Mouse (Mus musculus) intestine, postnatal 0 days (tissue): ENCODE measurements at regions not wholly inside any gene's neighbourhood (a gene's known extent, or its start where the extent isn't known, plus 50 kb on each side); places are given as distances from the start of the nearest gene placed in this dataset.

Experiments used
- ATAC-seq: fragments of 200-750 bp; cut with Nextera tagmentation; 2 replicates; pipeline ENCODE4 v1.8.0; 2017; ENCODE audit warnings: mild to moderate bottlenecking, moderate TSS enrichment, moderate library complexity
- H3K27ac ChIP-seq: fragments of 300-500 bp; sonication (generic); 2 replicates; pipeline ENCODE4 v1.5.1; 2014; ENCODE audit warnings: mild to moderate bottlenecking, low read depth, low read length, moderate library complexity
- H3K27me3 ChIP-seq: fragments of 300-500 bp; sonication (generic); replicated peaks from 2 replicates; pipeline ENCODE4 v1.6.1; 2014; ENCODE audit warnings: low read length, mixed read lengths; ENCODE audit not compliant: control insufficient read depth, insufficient read depth
- H3K36me3 ChIP-seq: fragments of 300-500 bp; sonication (generic); 2 replicates; pipeline ENCODE4 v1.6.1; 2014; ENCODE audit warnings: mild to moderate bottlenecking, moderate library complexity; ENCODE audit not compliant: control insufficient read depth, insufficient read depth
- H3K4me1 ChIP-seq: fragments of 300-500 bp; sonication (generic); replicated peaks from 2 replicates; pipeline ENCODE4 v1.6.1; 2014; ENCODE audit warnings: antibody characterized with exemption, low read length, mixed read lengths; ENCODE audit not compliant: control insufficient read depth, insufficient read depth
- H3K4me2 ChIP-seq: fragments of 300-500 bp; sonication (generic); replicated peaks from 2 replicates; pipeline ENCODE4 v1.6.1; 2014; ENCODE audit warnings: low read depth, mild to moderate bottlenecking, moderate library complexity
- H3K4me3 ChIP-seq: fragments of 300-500 bp; sonication (generic); 2 replicates; pipeline ENCODE4 v1.5.1; 2014; ENCODE audit warnings: low read depth, low read length
- H3K9ac ChIP-seq: fragments of 300-500 bp; sonication (generic); 2 replicates; pipeline ENCODE4 v1.6.1; 2014; ENCODE audit warnings: mild to moderate bottlenecking, low read depth, low read length
- H3K9me3 ChIP-seq: fragments of 300-500 bp; sonication (generic); 2 replicates; pipeline ENCODE4 v1.6.1; 2016; ENCODE audit warnings: mixed run types; ENCODE audit not compliant: control insufficient read depth
- CTCF ChIP-seq: sonication (generic); IDR thresholded peaks from 2 replicates; pipeline ENCODE4 v1.5.1; 2016; ENCODE audit warnings: low read depth, mild to moderate bottlenecking, control low read depth, antibody characterized with exemption, moderate library complexity
- WGBS: fragments of 180-500 bp; shearing (Covaris S2); extraction: QIAGEN DNeasy Blood & Tissue Kit; methylation state at CpG from one replicate; pipeline ENCODE4 v1.1.7; 2014; 5-methylcytosine and 5-hydroxymethylcytosine counted together

DNA sequence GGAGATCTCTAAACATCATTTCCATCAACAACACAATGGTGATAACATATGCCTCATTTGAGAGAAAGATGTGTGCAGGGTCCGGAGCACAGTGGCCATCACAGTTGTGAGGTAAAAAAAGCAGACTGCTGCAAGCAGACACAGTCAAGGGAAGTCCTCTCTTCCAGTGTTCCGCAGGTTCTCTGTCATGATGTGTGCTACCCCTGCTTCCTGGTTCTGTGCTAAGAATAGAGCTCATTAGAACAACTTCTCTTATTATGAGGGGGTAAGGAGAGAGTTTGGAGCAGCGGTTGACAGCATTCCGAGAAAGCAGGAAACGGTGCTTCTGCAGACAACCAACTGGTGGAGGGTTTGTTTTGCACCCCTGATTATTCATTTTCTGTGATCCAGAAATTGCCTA lies 229.7 kb downstream of the Kif20b start:
- Histone ChIP-seq H3K4me3 (no peak overlapping the region), H3K27me3 (no peaks in the 10 kb centered on the region), H3K4me2 (peak overlapping the region; percentile 50), H3K9me3 (no peaks in the 10 kb centered on the region), H3K9ac (no peak overlapping the region), H3K4me1 (no peaks in the 10 kb centered on the region; the same call in 1 of the 2 replicates), H3K27ac (no peak overlapping the region), H3K36me3 (no peaks in the 10 kb centered on the region)
- WGBS: 63% methylated on average over 5 of the region's 5 CpGs
- no peak for TF ChIP-seq CTCF
- ATAC-seq: no peak

- no peaks in the 10 kb centered on the region for H3K27me3 ChIP-seq
- no peak overlapping the region for H3K27ac ChIP-seq
- H3K4me3 ChIP-seq: no peak overlapping the region
- no peaks in the 10 kb centered on the region for H3K9me3 ChIP-seq
- WGBS: 84% methylated on average over 3 of the region's 3 CpGs
- H3K4me2 ChIP-seq: no peak overlapping the region
- H3K9ac ChIP-seq: no peak overlapping the region
- no peak for ATAC-seq
- TF ChIP-seq CTCF: no peak
- H3K4me1 ChIP-seq: no peaks in the 10 kb centered on the region
- H3K36me3 ChIP-seq: no peaks in the 10 kb centered on the region
Measured at GRCm38 (mm10) chr19:35157849-35158248, 235.7 kb downstream of the Kif20b start.

GRCm38 (mm10) chr19:35164727-35165126 lies 242.6 kb downstream of the Kif20b start:
- no peaks in the 10 kb centered on the region for H3K9me3 ChIP-seq
- WGBS: 65% methylated on average over 2 of the region's 2 CpGs
- no peak overlapping the region for H3K4me2 ChIP-seq
- H3K27me3 ChIP-seq: no peaks in the 10 kb centered on the region
- H3K4me1 ChIP-seq: no peaks in the 10 kb centered on the region
- no peak for ATAC-seq
- H3K4me3 ChIP-seq: no peak overlapping the region
- no peak for TF ChIP-seq CTCF
- no peak overlapping the region for H3K9ac ChIP-seq
- H3K27ac ChIP-seq: no peak overlapping the region
- H3K36me3 ChIP-seq: no peaks in the 10 kb centered on the region

DNA sequence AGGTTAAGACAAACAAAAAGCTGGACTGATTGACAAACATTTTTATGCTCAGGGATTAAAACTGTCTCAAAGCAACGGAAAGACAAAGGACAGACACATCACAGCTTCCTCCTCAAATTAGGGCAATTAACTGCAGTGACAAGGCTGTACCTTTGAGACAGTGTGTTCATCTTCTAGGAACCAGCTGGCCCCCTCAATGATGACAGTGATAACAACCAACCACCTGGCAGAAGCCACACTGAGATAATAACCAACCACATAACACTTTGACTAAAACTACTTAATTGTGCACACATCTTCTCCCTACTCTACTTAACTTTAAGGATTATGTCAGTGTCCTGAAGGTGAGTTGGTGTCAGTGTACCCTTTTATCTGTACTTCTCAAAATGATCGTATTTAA lies 248.4 kb downstream of the Kif20b start:
- ATAC-seq: no peak
- no peaks in the 10 kb centered on the region for H3K4me1 ChIP-seq
- no peaks in the 10 kb centered on the region for H3K9me3 ChIP-seq
- no peaks in the 10 kb centered on the region for H3K36me3 ChIP-seq
- H3K27ac ChIP-seq: no peak overlapping the region
- WGBS: 63% methylated on average over 2 of the region's 2 CpGs
- no peaks in the 10 kb centered on the region for H3K27me3 ChIP-seq
- TF ChIP-seq CTCF: no peak
- H3K4me3 ChIP-seq: no peak overlapping the region
- no peak overlapping the region for H3K9ac ChIP-seq
- no peak overlapping the region for H3K4me2 ChIP-seq

- no peaks in the 10 kb centered on the region for H3K27me3 ChIP-seq
- no peak overlapping the region for H3K27ac ChIP-seq
- ATAC-seq: no peak
- H3K4me2 ChIP-seq: no peak overlapping the region
- WGBS: 98% methylated on average over 1 of the region's 1 CpGs
- H3K4me3 ChIP-seq: no peak overlapping the region
- H3K36me3 ChIP-seq: no peaks in the 10 kb centered on the region
- no peaks in the 10 kb centered on the region for H3K4me1 ChIP-seq
- H3K9me3 ChIP-seq: no peaks in the 10 kb centered on the region
- TF ChIP-seq CTCF: no peak
- H3K9ac ChIP-seq: no peak overlapping the region
Measured at GRCm38 (mm10) chr19:35180102-35180501, 257.9 kb downstream of the Kif20b start.

- no peaks in the 10 kb centered on the region for H3K36me3 ChIP-seq
- no peak overlapping the region for H3K4me3 ChIP-seq
- no peak for ATAC-seq
- H3K4me2 ChIP-seq: no peak overlapping the region
- no peak overlapping the region for H3K9ac ChIP-seq
- WGBS: 81% methylated on average over 5 of the region's 5 CpGs
- no peaks in the 10 kb centered on the region for H3K9me3 ChIP-seq
- TF ChIP-seq CTCF: no peak
- no peaks in the 10 kb centered on the region for H3K4me1 ChIP-seq
- no peaks in the 10 kb centered on the region for H3K27me3 ChIP-seq
- no peak overlapping the region for H3K27ac ChIP-seq
Measured at GRCm38 (mm10) chr19:35205557-35206239, 283.5 kb downstream of the Kif20b start.
